Mouse (Mus musculus): ENCODE measurements around the gene Nt5c3b.

DNA sequence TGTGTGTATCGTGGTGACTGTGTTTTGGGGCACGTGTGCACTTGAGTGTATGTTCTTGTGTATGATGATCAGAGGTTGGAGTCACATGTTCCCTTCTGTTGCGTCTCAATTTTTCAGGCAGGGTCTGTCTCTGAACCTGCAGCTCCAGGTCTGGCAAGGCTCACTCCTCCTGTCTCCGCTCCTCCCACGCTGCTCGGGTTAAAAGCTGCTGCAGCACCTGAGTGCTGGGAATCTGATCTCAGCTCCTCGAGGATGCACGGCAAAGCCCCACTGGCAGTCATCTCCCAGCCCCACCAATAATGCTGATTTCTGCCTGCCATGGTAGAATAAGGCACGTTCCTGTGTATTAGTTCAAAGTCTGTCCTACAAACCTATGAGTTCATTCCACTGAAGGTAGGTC is 66.5 kb downstream of the Nt5c3b start:
- TF ChIP-seq CTCF (IDR thresholded peaks at IDR 0.05; ENCODE audit: borderline replicate concordance, insufficient read depth, low read depth, low read length) (no peak), POLR2A (IDR thresholded peaks at IDR 0.05; ENCODE audit: borderline replicate concordance, insufficient read depth, low read length) (no peak)

Measured in cerebellum, adult 2 months (tissue).